Mouse (Mus musculus): ENCODE measurements around the gene Gon4l. TPM values are rescaled to one million over a fixed set of nuclear protein-coding genes. Genes with fewer than 3 reads are reported as not detected.
A peak's percentile ranks its signal among the peaks of the same experiment; 100 is the strongest.

The Gon4l gene
- polyA plus RNA-seq, 1 experiment from 2014 or later: 3.3 TPM

DNA sequence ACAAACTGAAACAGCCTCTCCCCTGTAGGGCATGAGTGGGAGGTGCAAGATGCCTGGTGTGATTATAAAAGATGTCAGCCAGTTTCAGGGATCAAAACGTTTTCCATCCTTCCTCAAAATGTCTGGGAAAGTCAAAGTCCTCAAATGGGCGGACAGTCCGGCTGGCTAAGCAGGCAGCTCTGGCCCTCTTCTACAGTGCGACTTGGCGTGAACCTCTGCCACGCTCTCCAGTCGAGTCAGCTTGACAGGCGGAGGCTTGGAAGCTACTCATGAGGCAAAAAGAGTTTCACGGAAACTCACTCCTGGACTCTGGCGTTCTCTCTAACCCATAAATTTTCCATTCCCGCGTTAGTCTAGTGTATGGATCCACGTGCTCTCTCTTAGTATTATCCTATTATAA, 84.0 kb downstream of the Gon4l start:
- H3K4me2 ChIP-seq (replicated peaks; ENCODE audit: low read depth): no peak overlapping the region
- no peaks in the 10 kb centered on the region for H3K27me3 ChIP-seq (replicated peaks; ENCODE audit: control insufficient read depth, insufficient read depth, low read length)
- no peak for TF ChIP-seq CTCF (IDR thresholded peaks at IDR 0.05; ENCODE audit: low read depth)
- WGBS: 55% methylated on average over 13 of the region's 13 CpGs
- H3K9me3 ChIP-seq (ENCODE audit: control insufficient read depth): no peaks in the 10 kb centered on the region
- H3K9ac ChIP-seq (ENCODE audit: low read depth, low read length): no peak overlapping the region
- H3K4me1 ChIP-seq (replicated peaks; ENCODE audit: control insufficient read depth, insufficient read depth, low read length): no peaks in the 10 kb centered on the region
- no peak overlapping the region for H3K27ac ChIP-seq (ENCODE audit: low read depth, low read length)
- H3K36me3 ChIP-seq (ENCODE audit: control insufficient read depth, insufficient read depth): peaks cover 27% of the 10 kb centered on the region
- no peak overlapping the region for H3K4me3 ChIP-seq (ENCODE audit: low read depth, low read length)
- ATAC-seq: no peak

DNA sequence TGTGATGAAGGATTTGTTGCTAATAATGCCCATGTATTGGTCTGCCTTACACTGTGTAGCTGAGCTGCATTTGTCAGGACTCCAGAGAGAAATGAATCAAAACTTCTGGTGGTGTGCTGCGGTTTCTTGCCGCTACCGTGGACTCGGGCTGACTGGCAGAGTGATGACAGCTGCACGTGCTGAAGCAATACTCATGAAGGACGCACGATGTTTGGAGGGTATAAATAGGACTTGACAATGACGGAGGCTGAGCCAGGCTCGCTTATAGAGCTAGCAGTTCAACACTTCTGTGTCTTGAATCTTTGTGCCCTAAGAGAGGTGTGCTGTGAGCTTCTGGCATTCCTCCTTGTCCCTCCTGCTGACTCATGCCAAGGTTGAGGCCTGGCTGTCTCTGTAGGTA, 86.4 kb downstream of the Gon4l start:
- no peak for ATAC-seq
- TF ChIP-seq CTCF (IDR thresholded peaks at IDR 0.05; ENCODE audit: low read depth): no peak
- Histone ChIP-seq H3K9ac (ENCODE audit: low read depth, low read length) (no peak overlapping the region), H3K4me1 (replicated peaks; ENCODE audit: control insufficient read depth, insufficient read depth, low read length) (no peaks in the 10 kb centered on the region), H3K27me3 (replicated peaks; ENCODE audit: control insufficient read depth, insufficient read depth, low read length) (no peaks in the 10 kb centered on the region), H3K4me2 (replicated peaks; ENCODE audit: low read depth) (no peak overlapping the region), H3K4me3 (ENCODE audit: low read depth, low read length) (no peak overlapping the region), H3K27ac (ENCODE audit: low read depth, low read length) (no peak overlapping the region), H3K36me3 (ENCODE audit: control insufficient read depth, insufficient read depth) (peaks cover 50% of the 10 kb centered on the region), H3K9me3 (ENCODE audit: control insufficient read depth) (no peaks in the 10 kb centered on the region)
- 98% methylated on average over 9 of the region's 9 CpGs for WGBS

DNA sequence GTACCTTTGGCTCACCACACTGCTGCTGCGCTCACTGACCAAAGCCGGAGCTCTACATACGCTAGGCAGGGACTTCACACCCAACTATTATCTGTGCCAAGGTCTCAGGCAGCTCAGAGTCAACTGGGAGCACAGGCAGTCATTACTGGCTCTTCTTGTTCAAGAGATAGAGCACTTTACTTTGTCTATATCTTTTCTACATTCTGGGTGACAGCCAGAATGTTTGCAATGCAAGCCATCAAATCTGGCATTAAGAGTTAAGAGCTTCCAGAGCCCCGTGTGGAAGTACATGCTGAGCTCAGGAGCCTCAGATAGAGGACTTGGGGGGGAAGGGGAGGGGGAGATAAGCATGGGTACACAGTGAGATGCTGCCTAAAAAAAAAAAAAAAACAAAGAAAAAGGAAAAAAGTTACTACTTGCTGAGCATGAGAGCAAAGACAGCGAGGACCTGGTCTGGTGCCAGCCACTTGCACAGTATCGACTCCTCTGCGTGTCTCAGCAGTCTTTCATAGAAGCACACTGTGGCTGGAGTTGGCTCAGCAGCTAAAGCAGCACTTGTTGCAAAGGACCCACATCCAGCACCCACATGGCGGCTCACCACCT, 89.1 kb downstream of the Gon4l start:
- Histone ChIP-seq H3K9me3 (ENCODE audit: control insufficient read depth) (no peaks in the 10 kb centered on the region), H3K27ac (ENCODE audit: low read depth, low read length) (no peak overlapping the region), H3K4me1 (replicated peaks; ENCODE audit: control insufficient read depth, insufficient read depth, low read length) (no peaks in the 10 kb centered on the region), H3K36me3 (ENCODE audit: control insufficient read depth, insufficient read depth) (peaks cover 76% of the 10 kb centered on the region), H3K9ac (ENCODE audit: low read depth, low read length) (no peak overlapping the region), H3K4me2 (replicated peaks; ENCODE audit: low read depth) (no peak overlapping the region), H3K27me3 (replicated peaks; ENCODE audit: control insufficient read depth, insufficient read depth, low read length) (no peaks in the 10 kb centered on the region), H3K4me3 (ENCODE audit: low read depth, low read length) (no peak overlapping the region)
- WGBS: 81% methylated on average over 8 of the region's 8 CpGs
- no peak for TF ChIP-seq CTCF (IDR thresholded peaks at IDR 0.05; ENCODE audit: low read depth)
- ATAC-seq: no peak

DNA sequence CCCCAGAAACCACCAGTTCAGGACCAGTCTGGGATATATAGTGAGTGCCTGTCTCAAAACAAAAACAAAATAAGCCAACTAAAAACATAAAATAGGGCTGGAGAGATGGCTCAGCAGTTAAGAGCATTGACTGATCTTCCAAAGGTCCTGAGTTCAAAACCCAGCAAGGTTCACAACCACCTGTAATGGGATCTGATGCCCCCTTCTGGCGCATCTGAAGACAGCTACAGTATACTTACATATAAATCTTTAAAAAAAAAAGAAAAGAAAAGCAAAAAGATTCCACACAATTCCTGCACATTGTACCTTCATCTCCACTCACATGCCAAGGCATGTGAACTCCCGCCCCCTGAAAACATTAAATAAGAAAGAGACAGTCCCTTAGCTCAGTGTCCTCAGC, 90.6 kb downstream of the Gon4l start:
- TF ChIP-seq CTCF (IDR thresholded peaks at IDR 0.05; ENCODE audit: low read depth): 0 out of 2 replicates have a peak, but pooled peaks have one; percentile 15
- ATAC-seq: no peak
- peaks cover 91% of the 10 kb centered on the region for H3K36me3 ChIP-seq (ENCODE audit: control insufficient read depth, insufficient read depth)

DNA sequence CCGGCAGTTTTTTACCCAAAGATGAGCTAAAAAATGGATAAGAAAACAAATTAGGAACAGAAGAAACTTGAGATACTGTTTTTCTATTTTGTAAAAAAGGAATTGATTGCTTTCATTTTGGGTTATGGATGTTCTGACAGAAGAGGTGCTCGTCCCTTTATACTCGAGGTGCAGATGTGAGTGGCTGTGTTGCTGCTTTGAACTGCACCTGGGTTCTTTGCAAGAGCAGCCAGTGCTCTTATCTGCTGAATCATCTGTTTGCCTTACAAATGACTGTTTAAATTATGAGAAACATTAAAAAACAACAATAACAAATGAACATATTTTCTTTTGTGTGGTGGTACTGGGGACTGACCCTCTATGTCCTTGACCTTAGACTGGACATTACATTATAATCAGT, 94.5 kb downstream of the Gon4l start:
- no peak overlapping the region for H3K9ac ChIP-seq (ENCODE audit: low read depth, low read length)
- WGBS: 84% methylated on average over 3 of the region's 3 CpGs
- H3K27me3 ChIP-seq (replicated peaks; ENCODE audit: control insufficient read depth, insufficient read depth, low read length): no peaks in the 10 kb centered on the region
- no peak overlapping the region for H3K4me2 ChIP-seq (replicated peaks; ENCODE audit: low read depth)
- no peak overlapping the region for H3K27ac ChIP-seq (ENCODE audit: low read depth, low read length)
- no peaks in the 10 kb centered on the region for H3K4me1 ChIP-seq (replicated peaks; ENCODE audit: control insufficient read depth, insufficient read depth, low read length)
- TF ChIP-seq CTCF (IDR thresholded peaks at IDR 0.05; ENCODE audit: low read depth): no peak
- peaks cover 87% of the 10 kb centered on the region for H3K36me3 ChIP-seq (ENCODE audit: control insufficient read depth, insufficient read depth)
- no peak overlapping the region for H3K4me3 ChIP-seq (ENCODE audit: low read depth, low read length)
- no peaks in the 10 kb centered on the region for H3K9me3 ChIP-seq (ENCODE audit: control insufficient read depth)
- ATAC-seq: no peak

More for the DNA sequence above, 90.6 kb downstream of the Gon4l start:
- Histone ChIP-seq H3K9ac (ENCODE audit: low read depth, low read length) (no peak overlapping the region), H3K4me1 (replicated peaks; ENCODE audit: control insufficient read depth, insufficient read depth, low read length) (no peaks in the 10 kb centered on the region), H3K27ac (ENCODE audit: low read depth, low read length) (no peak overlapping the region), H3K9me3 (ENCODE audit: control insufficient read depth) (no peaks in the 10 kb centered on the region), H3K27me3 (replicated peaks; ENCODE audit: control insufficient read depth, insufficient read depth, low read length) (no peaks in the 10 kb centered on the region), H3K4me3 (ENCODE audit: low read depth, low read length) (no peak overlapping the region), H3K4me2 (replicated peaks; ENCODE audit: low read depth) (no peak overlapping the region)
- WGBS: 92% methylated on average over 2 of the region's 2 CpGs

DNA sequence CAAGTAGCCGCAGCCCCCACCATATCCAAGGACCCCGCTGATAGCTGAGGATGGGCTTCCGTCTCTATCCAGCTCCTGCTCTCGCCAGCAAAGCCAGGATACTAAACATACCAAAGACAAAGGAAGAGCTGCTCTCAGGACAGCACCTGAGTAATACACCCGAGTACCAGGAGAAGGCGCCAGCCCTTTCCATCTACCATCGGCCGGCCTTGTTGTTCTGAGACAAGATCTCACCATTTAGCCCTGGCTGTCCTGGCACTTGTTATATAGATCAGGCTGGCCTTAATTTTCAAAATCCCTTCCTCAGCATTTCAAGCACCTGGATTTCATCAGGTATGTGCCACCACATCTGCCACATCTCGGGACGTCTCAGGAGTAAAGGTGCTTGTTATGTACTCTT, 104.0 kb downstream of the Gon4l start:
- no peak for ATAC-seq
- Histone ChIP-seq H3K36me3 (ENCODE audit: control insufficient read depth, insufficient read depth) (peaks cover 52% of the 10 kb centered on the region), H3K27me3 (replicated peaks; ENCODE audit: control insufficient read depth, insufficient read depth, low read length) (no peaks in the 10 kb centered on the region), H3K4me1 (replicated peaks; ENCODE audit: control insufficient read depth, insufficient read depth, low read length) (no peaks in the 10 kb centered on the region), H3K4me2 (replicated peaks; ENCODE audit: low read depth) (no peak overlapping the region), H3K27ac (ENCODE audit: low read depth, low read length) (no peak overlapping the region), H3K9me3 (ENCODE audit: control insufficient read depth) (no peaks in the 10 kb centered on the region), H3K4me3 (ENCODE audit: low read depth, low read length) (no peak overlapping the region), H3K9ac (ENCODE audit: low read depth, low read length) (0 out of 2 replicates have a peak overlapping the region, but pooled peaks have one; percentile 17)
- no peak for TF ChIP-seq CTCF (IDR thresholded peaks at IDR 0.05; ENCODE audit: low read depth)
- 93% methylated on average over 10 of the region's 10 CpGs for WGBS
